26 mouse cellular contexts compared by ENCODE assay signal in genomic region chr5:33283951-33284350, GRCm38 (mm10). TPM values are rescaled to one million over a fixed set of nuclear protein-coding genes. Genes with fewer than 3 reads are reported as not detected.
DNase-seq lines count a peak whose midpoint lies in the region; ATAC-seq and TF ChIP-seq lines count a peak whose summit lies in the region.
"Had no signal": no experiment of that assay in that cellular context is flagged by ENCODE, and none has a peak within 500 bp of the region (broad histone marks: within the 10 kb centered on the region; RNA-seq: fewer than 3 reads in every experiment).

No protein-coding gene starts in this region.

- 56% methylated on average over 7 of the region's 7 CpGs for whole genome bisulfite sequencing in kidney, embryonic 14.5 days
- 25% methylated on average over 7 of the region's 7 CpGs for WGBS in kidney, adult 2 months

- DNase-seq in kidney, adult 11 months = peak; percentile 74
- peak; percentile 76 for DNase-seq in kidney, adult 2 months
- peak; percentile 43 for DNase-seq in kidney, postnatal 10 days
- DNase-seq in spleen, postnatal 36 days (ENCODE audit: low spot score in 2 of 2) = no peak
- DNase-seq in retina, embryonic 14.5 days (ENCODE audit: low spot score) = no peak
- DNase-seq: adrenal gland, postnatal 36 days; cerebellum, adult 11 months; cerebellum, adult 9-11 months; gastrocnemius, postnatal 14 days; heart, adult 11 months; heart, postnatal 14 days; layer of hippocampus, postnatal 36 days; liver; lung, postnatal 4 days had no signal

- no peak overlapping the region for H3K27ac ChIP-seq in kidney, embryonic 14.5 days (ENCODE audit: low read depth, low read length)
- H3K27ac ChIP-seq in kidney, adult 2 months (ENCODE audit: insufficient read depth, low read depth, low read length) = no peak overlapping the region; the same call in 1 of the 2 replicates
- H3K27ac ChIP-seq: forebrain, embryonic 10.5 days; heart, embryonic 13.5 days; layer of hippocampus, adult 2 months; liver, embryonic 15.5 days; midbrain, embryonic 15.5 days had no signal

- no peaks in the 10 kb centered on the region for H3K79me2 ChIP-seq in myocyte (ENCODE audit: control insufficient read depth, insufficient read depth)

- no peak for TF ChIP-seq POLR2A in kidney, adult 2 months (IDR thresholded peaks at IDR 0.05; ENCODE audit: low read depth, low read length)
- no peak for TF ChIP-seq POLR2A in myocyte (IDR thresholded peaks at IDR 0.05; ENCODE audit: insufficient read length, low read depth)

- H3K36me3 ChIP-seq in kidney, embryonic 14.5 days (ENCODE audit: control insufficient read depth, insufficient read depth, low read length) = no peaks in the 10 kb centered on the region
- no peaks in the 10 kb centered on the region for H3K36me3 ChIP-seq in kidney, adult 2 months (ENCODE audit: control insufficient read depth, insufficient read depth, low read length)
- no peaks in the 10 kb centered on the region for H3K36me3 ChIP-seq in myocyte (ENCODE audit: control insufficient read depth, insufficient read depth)
- H3K36me3 ChIP-seq: forebrain, embryonic 10.5 days; G1E; heart, embryonic 13.5 days; liver, embryonic 15.5 days; midbrain, embryonic 15.5 days; neural tube, embryonic 15.5 days had no signal

- no peaks in the 10 kb centered on the region for H3K27me3 ChIP-seq in kidney, embryonic 14.5 days (ENCODE audit: control insufficient read depth, insufficient read depth, low read length)
- H3K27me3 ChIP-seq in kidney, adult 2 months (replicated peaks; ENCODE audit: control insufficient read depth, insufficient read depth, low read length) = no peaks in the 10 kb centered on the region
- H3K27me3 ChIP-seq in myocyte (ENCODE audit: control insufficient read depth, insufficient read depth, insufficient read length) = peaks cover 18% of the 10 kb centered on the region
- H3K27me3 ChIP-seq: heart, embryonic 13.5 days; midbrain, embryonic 15.5 days; neural tube, embryonic 15.5 days had no signal

- no peak overlapping the region for H3K4me3 ChIP-seq in kidney, embryonic 14.5 days (ENCODE audit: low read length)
- H3K4me3 ChIP-seq in kidney, adult 2 months (ENCODE audit: insufficient read depth, low read depth, low read length) = no peak overlapping the region
- H3K4me3 ChIP-seq in myocyte = no peak overlapping the region
- H3K4me3 ChIP-seq: forebrain, embryonic 10.5 days; heart, embryonic 13.5 days; layer of hippocampus, adult 2 months; liver, embryonic 15.5 days; midbrain, embryonic 15.5 days; neural tube, embryonic 15.5 days had no signal

- H3K4me2 ChIP-seq in kidney, embryonic 14.5 days (replicated peaks; ENCODE audit: low read depth, low read length) = no peak overlapping the region
- H3K4me2 ChIP-seq in myocyte (ENCODE audit: low read depth) = peak overlapping the region; percentile 38
- H3K4me2 ChIP-seq: heart, embryonic 13.5 days; liver, embryonic 15.5 days; midbrain, embryonic 15.5 days; neural tube, embryonic 15.5 days had no signal

- no peaks in the 10 kb centered on the region for H3K9me3 ChIP-seq in kidney, embryonic 14.5 days (ENCODE audit: control insufficient read depth, low read length)
- H3K9me3 ChIP-seq: forebrain, embryonic 10.5 days; G1E; heart, embryonic 13.5 days; liver, embryonic 15.5 days; midbrain, embryonic 15.5 days; neural tube, embryonic 15.5 days had no signal

- TF ChIP-seq CTCF in kidney, adult 2 months (conservative IDR thresholded peaks at IDR 0.05; ENCODE audit: insufficient read depth, insufficient read length, low read depth, low read length) = no peak

- no peaks in the 10 kb centered on the region for H3K4me1 ChIP-seq in kidney, embryonic 14.5 days (ENCODE audit: control insufficient read depth, insufficient read depth, low read length)
- no peaks in the 10 kb centered on the region for H3K4me1 ChIP-seq in kidney, adult 2 months (ENCODE audit: control insufficient read depth, insufficient read depth, low read length)
- H3K4me1 ChIP-seq: heart, embryonic 13.5 days; midbrain, embryonic 15.5 days had no signal

- no peak overlapping the region for H3K9ac ChIP-seq in kidney, embryonic 14.5 days (ENCODE audit: low read depth, low read length)
- H3K9ac ChIP-seq: heart, embryonic 13.5 days; liver, embryonic 15.5 days; midbrain, embryonic 15.5 days; neural tube, embryonic 15.5 days had no signal

- no peak for ATAC-seq in kidney, embryonic 14.5 days (ENCODE audit: low FRiP score, low TSS enrichment)
- ATAC-seq: forebrain, embryonic 16.5 days; inflammation-experienced regulatory T-cells, adult 6 months; midbrain, embryonic 15.5 days; Patski had no signal

- no peak overlapping the region for H3ac ChIP-seq in myocyte (ENCODE audit: control insufficient read depth, insufficient read length)

TF ChIP-seq in myocyte, 11 proteins besides CTCF, POLR2A, EP300 and RAD21:
- TF ChIP-seq TCF3 (IDR thresholded peaks at IDR 0.05; ENCODE audit: insufficient read length, low read depth) (no peak), POLR2AphosphoS2 (IDR thresholded peaks at IDR 0.05; ENCODE audit: insufficient read length, low read depth) (no peak), MAX (IDR thresholded peaks at IDR 0.05; ENCODE audit: low read depth) (no peak), REST (IDR thresholded peaks at IDR 0.05; ENCODE audit: insufficient read depth, insufficient read length) (no peak), MYOD1 (IDR thresholded peaks at IDR 0.05; ENCODE audit: control insufficient read depth in 1 of 3, insufficient read length in 2 of 3, low read depth in 2 of 3) (no peak), E2F4 (IDR thresholded peaks at IDR 0.05; ENCODE audit: insufficient read depth) (no peak), USF1 (IDR thresholded peaks at IDR 0.05; ENCODE audit: low read depth) (no peak), SRF (IDR thresholded peaks at IDR 0.05; ENCODE audit: control insufficient read depth, insufficient read length, low read depth) (no peak), CEBPB (IDR thresholded peaks at IDR 0.05; ENCODE audit: insufficient read depth, poor library complexity, severe bottlenecking) (no peak), MYOG (IDR thresholded peaks at IDR 0.05; ENCODE audit: control insufficient read depth in 1 of 3, insufficient read depth in 1 of 3, insufficient read length in 2 of 3, low read depth in 2 of 3) (no peak), TCF12 (IDR thresholded peaks at IDR 0.05; ENCODE audit: insufficient read depth, poor library complexity, severe bottlenecking) (no peak)

RNA-seq across cellular contexts. Expression of gene Ctbp1, which starts 9.2 kb away (rescaled TPM):
- 241 and 398 TPM in 2 replicates for polyA plus RNA-seq in kidney, embryonic 14.5 days (2014; fragmentation: Nextera tagmentation; extraction: Ambion mirVana)
- polyA plus RNA-seq in kidney, adult 2 months (2012; rRNA removed) = 209 and 253 TPM in 2 replicates
- 231 TPM for polyA plus RNA-seq in myocyte (2012; fragmentation: generic; extraction: Trizol)

RNA-seq across cellular contexts. Expression of gene Maea, which starts 51.4 kb away (rescaled TPM):
- 97.9 and 133 TPM in 2 replicates for polyA plus RNA-seq in kidney, embryonic 14.5 days (2014; fragmentation: Nextera tagmentation; extraction: Ambion mirVana)
- polyA plus RNA-seq in kidney, adult 2 months (2012; rRNA removed) = 109 and 123 TPM in 2 replicates
- polyA plus RNA-seq in myocyte (2012; fragmentation: generic; extraction: Trizol) = 114 TPM

Comparison
In these comparisons a context has a peak if more than half of its experiments do, and no peak if none do; other contexts are left out.
1. DNase-seq: peak in kidney, adult 11 months (single experiment), kidney, adult 2 months (single experiment) and kidney, postnatal 10 days (single experiment); none in spleen, postnatal 36 days (0 of 2) and retina, embryonic 14.5 days (single experiment).